Comparison of ENCODE assay signal across 8 mouse cellular contexts in the genomic region with DNA sequence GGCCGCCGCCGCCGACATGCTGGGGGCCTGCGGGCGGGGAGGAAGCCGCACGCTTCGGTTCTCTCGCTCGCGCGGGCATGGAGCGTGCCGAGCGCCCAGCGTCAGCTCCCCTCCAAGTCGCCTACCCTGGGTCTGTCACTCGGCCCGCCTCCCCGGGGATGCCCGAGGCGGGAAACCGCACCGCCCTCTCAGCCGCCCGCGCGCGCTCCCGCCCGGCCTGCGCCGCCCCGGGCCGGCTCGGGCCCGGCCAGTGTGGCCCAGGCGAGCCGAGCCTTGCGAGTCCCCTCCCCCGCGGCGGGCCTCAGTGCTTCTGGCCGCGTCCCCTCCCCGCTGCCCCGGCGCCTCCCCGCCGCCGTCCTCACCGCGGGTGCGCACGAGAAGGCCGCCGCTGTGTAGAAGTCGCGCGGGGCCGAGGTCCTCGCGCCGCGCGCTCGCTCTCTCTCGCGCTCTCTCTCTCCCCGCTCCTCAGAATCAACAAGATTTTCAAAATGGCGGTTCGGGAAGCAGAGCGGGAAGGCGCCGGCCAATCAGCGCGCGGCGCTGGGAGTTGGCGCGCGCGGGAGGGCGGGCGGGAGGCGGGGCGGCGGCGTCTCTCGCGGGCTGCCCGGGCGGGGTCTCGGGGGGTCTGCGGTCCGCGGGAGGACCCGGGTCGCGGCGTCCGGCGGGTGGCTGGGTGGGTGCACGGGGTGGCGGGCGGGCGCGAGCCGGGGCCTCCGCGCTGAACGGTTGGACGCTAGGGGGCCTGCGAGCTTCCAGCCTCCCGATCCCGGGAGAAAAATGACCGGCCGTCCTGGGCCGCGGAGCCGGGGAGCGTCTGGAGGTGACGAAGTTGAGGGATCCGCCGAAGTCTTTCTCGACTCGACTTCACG. TPM values are rescaled to one million over a fixed set of nuclear protein-coding genes. Genes with fewer than 3 reads are reported as not detected.
DNase-seq lines count a peak whose midpoint lies in the region; ATAC-seq and TF ChIP-seq lines count a peak whose summit lies in the region.

A gene (minus strand): TSS at position 491 of the 869 bp plus-strand sequence.

- no peaks in the 10 kb centered on the region for H3K36me3 ChIP-seq in hindbrain, postnatal 0 days (ENCODE audit: insufficient read depth, low read length)
- peaks cover 4% of the 10 kb centered on the region; the same call in 1 of the 2 replicates for H3K36me3 ChIP-seq in macrophage (ENCODE audit: inconsistent target)

- intact Hi-C loops in gastrocnemius, adult 2 months (cut with DNase I), result no loop called here
- intact Hi-C loops in left cerebral cortex, adult 2 months (cut with DNase I), result loop anchor here (5.0 kb wide), 3 partner anchors 41 to 1156 kb away; a partner anchor contains a TSS

- ATAC-seq in hindbrain, postnatal 0 days, result peak; percentile 95

- no peaks in the 10 kb centered on the region for H3K27me3 ChIP-seq in hindbrain, postnatal 0 days (ENCODE audit: insufficient read depth, low read length)

- peak; percentile 73 for TF ChIP-seq CTCF in gastrocnemius, adult 2 months (IDR thresholded peaks at IDR 0.05)
- peak; percentile 44 for TF ChIP-seq CTCF in hindbrain, postnatal 0 days (IDR thresholded peaks at IDR 0.05; ENCODE audit: low read depth)
- peak; percentile 60 for TF ChIP-seq CTCF in left cerebral cortex, adult 2 months (IDR thresholded peaks at IDR 0.05)

- DNase-seq in ZHBTc4 (ENCODE audit: low read depth, low spot score), result peak; percentile 93
- peak; percentile 64 to 85 for DNase-seq in cerebellum, postnatal 4 days (ENCODE audit: low spot score in 2 of 2)
- peak; percentile 88 for DNase-seq in gastrocnemius, adult 2 months
- peak; percentile 95 for DNase-seq in hindbrain, postnatal 0 days (ENCODE audit: low spot score)
- DNase-seq in left cerebral cortex, adult 2 months (ENCODE audit: extremely low spot score in 1 of 2, low spot score in 2 of 2), result peak; percentile 80 to 85
- DNase-seq in retina, postnatal 7 days (ENCODE audit: low read depth, low spot score), result peak; percentile 85
- peak; percentile 81 for DNase-seq in urinary bladder, adult 2 months (ENCODE audit: low spot score)

- under 1% methylated on average over 113 of the region's 129 CpGs for WGBS in hindbrain, postnatal 0 days
- WGBS in macrophage (ENCODE audit: missing documents), result under 1% methylated on average over 103 of the region's 129 CpGs

- peak within 1 kb of the TSS; percentile 98 for H3K27ac ChIP-seq in gastrocnemius, adult 2 months
- peak within 1 kb of the TSS; percentile 95 for H3K27ac ChIP-seq in hindbrain, postnatal 0 days
- peak within 1 kb of the TSS; percentile 89 for H3K27ac ChIP-seq in left cerebral cortex, adult 2 months
- H3K27ac ChIP-seq in macrophage, result peak within 1 kb of the TSS; percentile 85

- H3K4me2 ChIP-seq in hindbrain, postnatal 0 days (ENCODE audit: low read depth, low read length), result peak within 1 kb of the TSS; percentile 84

- peak within 1 kb of the TSS; percentile 95 for H3K9ac ChIP-seq in hindbrain, postnatal 0 days (replicated peaks; ENCODE audit: low read length)

- peaks cover 40% of the 10 kb centered on the region for H3K79me2 ChIP-seq in macrophage (ENCODE audit: inconsistent target)

- H3K4me3 ChIP-seq in gastrocnemius, adult 2 months, result peak within 1 kb of the TSS; percentile 97
- H3K4me3 ChIP-seq in hindbrain, postnatal 0 days (ENCODE audit: low read length), result peak within 1 kb of the TSS; percentile 71
- H3K4me3 ChIP-seq in left cerebral cortex, adult 2 months, result peak within 1 kb of the TSS; percentile 89
- peak within 1 kb of the TSS; percentile 79 for H3K4me3 ChIP-seq in macrophage (ENCODE audit: inconsistent target)

- peaks cover 10% of the 10 kb centered on the region; the same call in 1 of the 2 replicates for H3K4me1 ChIP-seq in hindbrain, postnatal 0 days (ENCODE audit: insufficient read depth, low read length)

- H3K9me3 ChIP-seq in hindbrain, postnatal 0 days (ENCODE audit: low read length), result no peaks in the 10 kb centered on the region

RNA-seq across cellular contexts. Expression of the gene that starts here (rescaled TPM):
- 10 to 100 TPM; 34.8 to 35.4 TPM for total RNA-seq in gastrocnemius, adult 2 months (2021)
- total RNA-seq in hindbrain, postnatal 0 days (2014; rRNA removed), result 42.2 and 60.5 TPM in 2 replicates
- 131 and 136 TPM in 2 replicates for polyA plus RNA-seq in hindbrain, postnatal 0 days (2015; fragmentation: Nextera tagmentation; extraction: Ambion mirVana)
- total RNA-seq in left cerebral cortex, adult 2 months (2021), result 10 to 100 TPM; 48.3 to 51.2 TPM
- total RNA-seq in macrophage (2018; cell fraction: chromatin; rRNA removed), result 100 to 1,000 TPM in 15 of 26 experiments, 10 to 100 TPM in 11; 49.4 to 191 (median 109) TPM
- 100 to 1,000 TPM in 23 of 26 experiments, 10 to 100 TPM in 3; 82.4 to 145 (median 115) TPM for total RNA-seq in macrophage (2018; cell fraction: cytosol; rRNA removed)
- 100 to 1,000 TPM in 16 of 26 experiments, 10 to 100 TPM in 10; 57.8 to 176 (median 116) TPM for total RNA-seq in macrophage (2018; cell fraction: nucleus; rRNA removed)
- 137 to 145 TPM (median 138 TPM) in 3 replicates for polyA plus RNA-seq in macrophage (2018)
- polyA plus RNA-seq in urinary bladder, adult 2 months (2012; rRNA removed), result 59.3 and 67.7 TPM in 2 replicates

Comparison
In these comparisons a context has a peak if more than half of its experiments do, and no peak if none do; other contexts are left out.
1. Peak in every context shown above with its lines: DNase-seq, ATAC-seq, H3K4me3 ChIP-seq and H3K27ac ChIP-seq.